Mouse (Mus musculus) neural tube, embryonic 12.5 days (tissue): ENCODE measurements around the gene Hoxc6. TPM values are rescaled to one million over a fixed set of nuclear protein-coding genes. Genes with fewer than 3 reads are reported as not detected.
A peak's percentile ranks its signal among the peaks of the same experiment; 100 is the strongest.

Experiments
- ATAC-seq: fragments of 200-750 bp; cut with Nextera tagmentation; 2 replicates; pipeline ENCODE4 v1.8.0; 2017; ENCODE audit warnings: low read depth, mild to moderate bottlenecking, moderate TSS enrichment, moderate library complexity; ENCODE audit not compliant: low FRiP score
- H3K27ac ChIP-seq: fragments of 300-500 bp; sonication (generic); 2 replicates; pipeline ENCODE4 v1.5.1; 2016
- H3K27me3 ChIP-seq: fragments of 300-500 bp; sonication (generic); replicated peaks from 2 replicates; pipeline ENCODE4 v1.6.1; 2016; ENCODE audit warnings: mild to moderate bottlenecking
- H3K36me3 ChIP-seq: fragments of 300-500 bp; sonication (generic); 2 replicates; pipeline ENCODE4 v1.6.1; 2016; ENCODE audit warnings: mild to moderate bottlenecking
- H3K4me1 ChIP-seq: fragments of 300-500 bp; sonication (generic); 2 replicates; pipeline ENCODE4 v1.6.1; 2016
- H3K4me2 ChIP-seq: fragments of 300-500 bp; sonication (generic); replicated peaks from 2 replicates; pipeline ENCODE4 v1.6.1; 2016; ENCODE audit warnings: mild to moderate bottlenecking
- H3K4me3 ChIP-seq: fragments of 300-500 bp; sonication (generic); 2 replicates; pipeline ENCODE4 v1.5.1; 2016
- H3K9ac ChIP-seq: fragments of 300-500 bp; sonication (generic); 2 replicates; pipeline ENCODE4 v1.6.1; 2016; ENCODE audit warnings: mild to moderate bottlenecking
- H3K9me3 ChIP-seq: fragments of 300-500 bp; sonication (generic); 2 replicates; pipeline ENCODE4 v1.6.1; 2016; ENCODE audit warnings: mild to moderate bottlenecking
- WGBS: fragments of 180-500 bp; shearing (Covaris S2); methylation state at CpG from one replicate; pipeline ENCODE4 v1.1.7; 2016; 5-methylcytosine and 5-hydroxymethylcytosine counted together
- polyA plus RNA-seq: library from polyadenylated mRNA; unstranded; fragments of >200 nt; fragmentation: Nextera tagmentation; extraction: Ambion mirVana; gene quantifications from 2 replicates; pipeline ENCODE4 v1.2.1, GENCODE M21; 2016

Hoxc6 gene
- polyA plus RNA-seq, 1 experiment from 2014 or later = 77.1 TPM

GRCm38 (mm10) chr15:103009265-103010111 is 11.4 kb downstream of the Hoxc6 start:
- WGBS = under 1% methylated on average over 27 of the region's 27 CpGs
- no peak for ATAC-seq
- peak overlapping the region; percentile 48 for H3K4me3 ChIP-seq
- H3K9ac ChIP-seq = peak overlapping the region; percentile 94
- H3K4me1 ChIP-seq = peaks cover 93% of the 10 kb centered on the region
- peak overlapping the region; percentile 93 for H3K27ac ChIP-seq
- peaks cover 2% of the 10 kb centered on the region; the same call in 1 of the 2 replicates for H3K36me3 ChIP-seq
- peak overlapping the region; percentile 86 for H3K4me2 ChIP-seq
- H3K27me3 ChIP-seq = no peaks in the 10 kb centered on the region
- no peaks in the 10 kb centered on the region for H3K9me3 ChIP-seq

GRCm38 (mm10) chr15:103010112-103010846 is 12.2 kb downstream of the Hoxc6 start:
- Histone ChIP-seq H3K9me3 (no peaks in the 10 kb centered on the region), H3K4me1 (peaks cover 93% of the 10 kb centered on the region), H3K4me2 (peak overlapping the region; percentile 86), H3K27me3 (no peaks in the 10 kb centered on the region), H3K36me3 (peaks cover 2% of the 10 kb centered on the region; the same call in 1 of the 2 replicates), H3K9ac (peak overlapping the region; percentile 94), H3K27ac (peak overlapping the region; percentile 93), H3K4me3 (peak overlapping the region; percentile 48)
- no peak for ATAC-seq
- WGBS = under 1% methylated on average over 31 of the region's 31 CpGs

GRCm38 (mm10) chr15:103010847-103011555 is 12.9 kb downstream of the Hoxc6 start:
- H3K9me3 ChIP-seq = no peaks in the 10 kb centered on the region
- H3K4me3 ChIP-seq = peak overlapping the region; percentile 48
- no peak for ATAC-seq
- H3K27me3 ChIP-seq = no peaks in the 10 kb centered on the region
- peak overlapping the region; percentile 93 for H3K27ac ChIP-seq
- peaks cover 93% of the 10 kb centered on the region for H3K4me1 ChIP-seq
- H3K9ac ChIP-seq = peak overlapping the region; percentile 94
- peaks cover 2% of the 10 kb centered on the region; the same call in 1 of the 2 replicates for H3K36me3 ChIP-seq
- 5% methylated on average over 28 of the region's 28 CpGs for WGBS
- peak overlapping the region; percentile 86 for H3K4me2 ChIP-seq

- Histone ChIP-seq H3K9me3 (no peaks in the 10 kb centered on the region), H3K4me3 (peak overlapping the region; percentile 47), H3K27me3 (no peaks in the 10 kb centered on the region), H3K9ac (peak overlapping the region; percentile 94), H3K4me2 (peak overlapping the region; percentile 86), H3K36me3 (peaks cover 2% of the 10 kb centered on the region; the same call in 1 of the 2 replicates), H3K4me1 (peaks cover 93% of the 10 kb centered on the region), H3K27ac (peak overlapping the region; percentile 84)
- WGBS = 3% methylated on average over 26 of the region's 26 CpGs
- no peak for ATAC-seq
Measured at GRCm38 (mm10) chr15:103011928-103012486, 13.9 kb downstream of the Hoxc6 start.

GRCm38 (mm10) chr15:103013238-103013984 is 15.4 kb downstream of the Hoxc6 start:
- H3K9ac ChIP-seq = peak overlapping the region; percentile 94
- H3K4me2 ChIP-seq = peak overlapping the region; percentile 86
- H3K4me3 ChIP-seq = peak overlapping the region; percentile 47

GRCm38 (mm10) chr15:103014166-103015008 is 16.3 kb downstream of the Hoxc6 start:
- Histone ChIP-seq H3K4me1 (peaks cover 93% of the 10 kb centered on the region), H3K36me3 (peaks cover 2% of the 10 kb centered on the region; the same call in 1 of the 2 replicates), H3K9ac (peak overlapping the region; percentile 90), H3K27me3 (no peaks in the 10 kb centered on the region), H3K9me3 (no peaks in the 10 kb centered on the region), H3K4me3 (peak overlapping the region; percentile 47), H3K4me2 (peak overlapping the region; percentile 86), H3K27ac (peak overlapping the region; percentile 96)
- under 1% methylated on average over 57 of the region's 57 CpGs for WGBS
- peak; percentile 80 for ATAC-seq

More at GRCm38 (mm10) chr15:103013238-103013984, 15.4 kb downstream of the Hoxc6 start:
- no peak for ATAC-seq
- peaks cover 2% of the 10 kb centered on the region; the same call in 1 of the 2 replicates for H3K36me3 ChIP-seq
- no peaks in the 10 kb centered on the region for H3K27me3 ChIP-seq
- H3K27ac ChIP-seq = peak overlapping the region; percentile 96
- H3K4me1 ChIP-seq = peaks cover 93% of the 10 kb centered on the region
- no peaks in the 10 kb centered on the region for H3K9me3 ChIP-seq
- 3% methylated on average over 17 of the region's 17 CpGs for WGBS

- Histone ChIP-seq H3K4me3 (peak overlapping the region; percentile 47), H3K27ac (peak overlapping the region; percentile 96)
- WGBS = 2% methylated on average over 28 of the region's 28 CpGs
Measured at GRCm38 (mm10) chr15:103015009-103015399, 16.9 kb downstream of the Hoxc6 start.

GRCm38 (mm10) chr15:103015406-103016166 is 17.5 kb downstream of the Hoxc6 start:
- peak overlapping the region; percentile 86 for H3K4me2 ChIP-seq
- H3K9me3 ChIP-seq = no peaks in the 10 kb centered on the region
- H3K36me3 ChIP-seq = peaks cover 2% of the 10 kb centered on the region; the same call in 1 of the 2 replicates
- no peaks in the 10 kb centered on the region for H3K27me3 ChIP-seq
- H3K4me1 ChIP-seq = peaks cover 92% of the 10 kb centered on the region
- peak overlapping the region; percentile 90 for H3K9ac ChIP-seq
- peak overlapping the region; percentile 47 for H3K4me3 ChIP-seq
- H3K27ac ChIP-seq = peak overlapping the region; percentile 96
- 4% methylated on average over 19 of the region's 19 CpGs for WGBS
- ATAC-seq = no peak

More at GRCm38 (mm10) chr15:103015009-103015399, 16.9 kb downstream of the Hoxc6 start:
- H3K9ac ChIP-seq = peak overlapping the region; percentile 90
- peak overlapping the region; percentile 86 for H3K4me2 ChIP-seq
- H3K9me3 ChIP-seq = no peaks in the 10 kb centered on the region
- H3K27me3 ChIP-seq = no peaks in the 10 kb centered on the region
- no peak; the same call in 1 of the 2 replicates for ATAC-seq
- H3K36me3 ChIP-seq = peaks cover 2% of the 10 kb centered on the region; the same call in 1 of the 2 replicates
- peaks cover 93% of the 10 kb centered on the region for H3K4me1 ChIP-seq

- no peak for ATAC-seq
- Histone ChIP-seq H3K9ac (peak within 1 kb of the TSS; percentile 90), H3K36me3 (no peaks in the 10 kb centered on the region), H3K9me3 (no peaks in the 10 kb centered on the region), H3K4me1 (peaks cover 90% of the 10 kb centered on the region), H3K27ac (peak within 1 kb of the TSS; percentile 69), H3K4me3 (peak within 1 kb of the TSS; percentile 37), H3K27me3 (no peaks in the 10 kb centered on the region), H3K4me2 (peak within 1 kb of the TSS; percentile 86)
- WGBS = 5% methylated on average over 9 of the region's 9 CpGs
Measured at GRCm38 (mm10) chr15:103018636-103019035, 20.6 kb downstream of the Hoxc6 start, which contains the start of gene Hoxc4. TSS of gene Hoxc4 (plus strand) at chr15:103018934.
